Mouse (Mus musculus) right cerebral cortex, adult 2 months (tissue): ENCODE results near the gene Surf1.

Experiments used
- DNase-seq, 2 experiments: peaks; one replicate each; pipeline ENCODE4 v3.0.0; 2021 to 2022; ENCODE audit warnings: low spot score in 2 of 2

Gene Surf1

GRCm38 (mm10) chr2:26927745-26928476 lies 11.6 kb upstream of the Surf1 start:
- no peak for DNase-seq

GRCm38 (mm10) chr2:26921784-26922183 lies 5.5 kb upstream of the Surf1 start:
- no peak for DNase-seq

- DNase-seq, result no peak
Observed at GRCm38 (mm10) chr2:26920190-26920855, 4.0 kb upstream of the Surf1 start.

GRCm38 (mm10) chr2:26919684-26920083 lies 3.4 kb upstream of the Surf1 start:
- DNase-seq, result no peak

GRCm38 (mm10) chr2:26916738-26917137 lies 408 bp upstream of the Surf1 start:
- DNase-seq, result no peak

GRCm38 (mm10) chr2:26914148-26914941 lies 2.0 kb downstream of the Surf1 start:
- DNase-seq, result no peak

GRCm38 (mm10) chr2:26913416-26914147 lies 2.7 kb downstream of the Surf1 start:
- no peak for DNase-seq

GRCm38 (mm10) chr2:26912253-26912770 lies 4.0 kb downstream of the Surf1 start:
- no peak for DNase-seq

- DNase-seq, result peak in 1 of 2 experiments; percentile 67
Observed at GRCm38 (mm10) chr2:26910994-26911765, 5.2 kb downstream of the Surf1 start.

- peak; percentile 100 for DNase-seq
Observed at GRCm38 (mm10) chr2:26910124-26910993, 6.0 kb downstream of the Surf1 start, which contains the start of the genes Med22 and Rpl7a. Med22 (minus strand) TSS chr2:26910677. Rpl7a (plus strand) TSS chr2:26910764.

- no peak for DNase-seq
Observed at GRCm38 (mm10) chr2:26909387-26909784, 6.9 kb downstream of the Surf1 start.

GRCm38 (mm10) chr2:26908710-26909386 lies 7.5 kb downstream of the Surf1 start:
- DNase-seq, result no peak

GRCm38 (mm10) chr2:26907109-26907508 lies 9.2 kb downstream of the Surf1 start:
- no peak for DNase-seq

GRCm38 (mm10) chr2:26906431-26906830 lies 9.9 kb downstream of the Surf1 start:
- DNase-seq, result no peak

GRCm38 (mm10) chr2:26905936-26906335 lies 10.4 kb downstream of the Surf1 start:
- no peak for DNase-seq

- no peak for DNase-seq
Observed at GRCm38 (mm10) chr2:26903311-26903710, 13.0 kb downstream of the Surf1 start.

- peak; percentile 97 to 98 for DNase-seq
Observed at GRCm38 (mm10) chr2:26902467-26903220, 13.7 kb downstream of the Surf1 start, which contains the start of gene Surf6. Surf6 (minus strand) TSS chr2:26902879.

- DNase-seq, result no peak
Observed at GRCm38 (mm10) chr2:26901834-26902400, 14.4 kb downstream of the Surf1 start.
